Mouse (Mus musculus) MEL (cell line): ENCODE results near the gene Gm45021.

Source experiments
- CTCF ChIP-seq, 3 experiments: IDR thresholded peaks in 2 of 3; conservative IDR thresholded peaks in 1 of 3; 2 replicates each; pipeline ENCODE4 v1.5.1; 2011 to 2012; ENCODE audit warnings: low read length in 3 of 3, low read depth in 2 of 3, mild to moderate bottlenecking in 2 of 3, improper control_type of control experiment in 1 of 3, inconsistent platforms in 1 of 3, mixed read lengths in 1 of 3, moderate library complexity in 1 of 3; ENCODE audit not compliant: control insufficient read depth in 1 of 3, insufficient read depth in 1 of 3, poor library complexity in 1 of 3, severe bottlenecking in 1 of 3
- EP300 ChIP-seq, 2 experiments: IDR thresholded peaks; 2 replicates each; pipeline ENCODE4 v1.6.1; 2011; ENCODE audit warnings: improper control_type of control experiment in 2 of 2, low read length in 2 of 2, low read depth in 1 of 2, mild to moderate bottlenecking in 1 of 2
- GATA1 ChIP-seq: IDR thresholded peaks from 2 replicates; pipeline ENCODE4 v1.6.1; 2011; ENCODE audit warnings: low read depth, low read length, improper control_type of control experiment
- JUND ChIP-seq: IDR thresholded peaks from 2 replicates; pipeline ENCODE4 v1.6.1; 2011; ENCODE audit warnings: low read depth, mild to moderate bottlenecking, improper control_type of control experiment, low read length
- NELFE ChIP-seq: IDR thresholded peaks from 2 replicates; pipeline ENCODE4 v1.6.1; 2011; ENCODE audit warnings: low read depth, low read length, improper control_type of control experiment
- POLR2A ChIP-seq, 2 experiments: IDR thresholded peaks; 2 replicates each; pipeline ENCODE4 v1.6.1; 2011 to 2012; ENCODE audit warnings: low read length in 2 of 2, mild to moderate bottlenecking in 2 of 2, control low read depth in 1 of 2, improper control_type of control experiment in 1 of 2, low read depth in 1 of 2, moderate library complexity in 1 of 2; ENCODE audit not compliant: control insufficient read depth in 1 of 2, insufficient read depth in 1 of 2, poor library complexity in 1 of 2

DNA sequence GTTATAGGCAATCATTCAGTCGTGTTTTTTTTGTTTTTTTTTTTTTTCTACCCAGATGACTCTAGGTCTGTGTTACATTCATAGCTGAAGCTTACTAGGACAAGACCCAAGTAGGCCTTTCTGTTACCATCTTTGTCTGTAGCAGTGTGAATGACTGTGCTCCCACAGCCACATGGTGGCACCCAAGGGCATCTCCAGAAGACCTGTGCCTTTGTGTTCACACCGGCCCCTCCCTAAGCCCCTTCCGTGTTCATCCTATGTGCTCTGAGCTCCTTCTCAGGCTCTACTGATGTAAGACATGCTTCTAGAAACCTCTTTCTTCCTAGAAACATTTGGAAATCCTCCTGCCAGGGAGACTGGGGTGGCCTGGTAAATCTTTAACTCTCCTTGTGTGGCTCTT is 57.6 kb downstream of the Gm45021 start, which contains the start of gene Gimap8:
- TF ChIP-seq CTCF (IDR thresholded peaks at IDR 0.05 in 2 of 3, conservative IDR thresholded peaks at IDR 0.05 in 1 of 3; ENCODE audit: control insufficient read depth in 1 of 3, insufficient read depth in 1 of 3, low read depth in 2 of 3, low read length in 3 of 3, poor library complexity in 1 of 3, severe bottlenecking in 1 of 3) (peak in 2 of 3 experiments; percentile 20 to 22; a peak in 3 of 6 replicates), GATA1 (no peak), NELFE (no peak), EP300 (IDR thresholded peaks at IDR 0.05; ENCODE audit: low read depth in 1 of 2, low read length in 2 of 2) (no peak), POLR2A (IDR thresholded peaks at IDR 0.05; ENCODE audit: control insufficient read depth in 1 of 2, insufficient read depth in 1 of 2, low read depth in 1 of 2, low read length in 2 of 2, poor library complexity in 1 of 2) (no peak), JUND (no peak)
